Mouse (Mus musculus) ovary, adult 2 months (tissue): ENCODE data around the gene Dhx29. TPM values are rescaled to one million over a fixed set of nuclear protein-coding genes. Genes with fewer than 3 reads are reported as not detected.

ENCODE experiments used
- polyA plus RNA-seq: library from polyadenylated mRNA; depleted of rRNA; stranded (reverse); fragments of >200 nt; gene quantifications from 2 replicates; pipeline ENCODE4 v1.2.3, GENCODE M21; 2012; rRNA removed

Gene Dhx29
- polyA plus RNA-seq = 3.4 and 4.3 TPM in 2 replicates

GRCm38 (mm10) chr13:112927287-112928001 lies at the start of gene Dhx29, which contains the start of gene Mtrex:
Gene Dhx29, plus strand, starts transcription at chr13:112927454.
Gene Mtrex, minus strand, starts transcription at chr13:112927398.

GRCm38 (mm10) chr13:112987532-112987943 lies 60.3 kb downstream of the Dhx29 start, which contains the start of gene Ccno:
Gene Ccno, plus strand, starts transcription at chr13:112987802.

GRCm38 (mm10) chr13:112993531-112994152 lies 66.4 kb downstream of the Dhx29 start, which contains the start of gene Mcidas:
Gene Mcidas, plus strand, starts transcription at chr13:112993845.

Other genes with a start within 250 kb of the Dhx29 start
- gene Plpp1, start 126.7 kb upstream of the Dhx29 start, polyA plus RNA-seq = 34.9 and 38.9 TPM in 2 replicates
- 3.6 and 4.5 TPM in 2 replicates for gene Mtrex, start 56 bp upstream of the Dhx29 start, polyA plus RNA-seq
- 56.9 and 58.4 TPM in 2 replicates for gene Ccno, start 60.3 kb downstream of the Dhx29 start, polyA plus RNA-seq
- 0.21 and 0.39 TPM in 2 replicates for gene Mcidas, start 66.4 kb downstream of the Dhx29 start, polyA plus RNA-seq
- gene Cdc20b, start 107.7 kb downstream of the Dhx29 start, polyA plus RNA-seq = 0.16 and 0.31 TPM in 2 replicates
- 4.3 and 6.0 TPM in 2 replicates for gene Gpx8, start 119.0 kb downstream of the Dhx29 start, polyA plus RNA-seq
- gene Gzma, start 173.5 kb downstream of the Dhx29 start, polyA plus RNA-seq = 0.19 TPM in 1 of 2 replicates, not detected in the other